Mouse (Mus musculus) megakaryocyte, embryonic 14.5 days (primary cell): ENCODE measurements around the gene Otud1. TPM values are rescaled to one million over a fixed set of nuclear protein-coding genes. Genes with fewer than 3 reads are reported as not detected.

Experiments
- H3K27me3 ChIP-seq: replicated peaks from 2 replicates; pipeline ENCODE3; 2012; ENCODE audit warnings: inconsistent platforms
- H3K36me3 ChIP-seq: replicated peaks from 2 replicates; pipeline ENCODE3; 2012; ENCODE audit warnings: low read length, inconsistent platforms, mixed read lengths
- H3K4me1 ChIP-seq: 2 replicates; pipeline ENCODE4 v1.6.1; 2012; ENCODE audit warnings: inconsistent platforms
- H3K4me3 ChIP-seq: replicated peaks from 2 replicates; pipeline ENCODE3; 2012; ENCODE audit warnings: moderate library complexity, mild to moderate bottlenecking, inconsistent platforms
- H3K9me3 ChIP-seq: 2 replicates; pipeline ENCODE4 v1.6.1; 2012; ENCODE audit warnings: inconsistent platforms
- FLI1 ChIP-seq: IDR thresholded peaks from 2 replicates; pipeline ENCODE4 v1.6.1; 2012; ENCODE audit warnings: low read length, inconsistent platforms, mixed read lengths
- GATA1 ChIP-seq: IDR thresholded peaks from 3 replicates; pipeline ENCODE4 v1.6.1; 2012; ENCODE audit warnings: mixed read lengths, low read length, inconsistent platforms, borderline replicate concordance
- polyA plus RNA-seq: library from polyadenylated mRNA; stranded (reverse); fragments of >175 nt; gene quantifications from 2 replicates; pipeline ENCODE4 v1.2.3, GENCODE M21; 2012; ENCODE audit warnings: low replicate concordance; ENCODE audit not compliant: insufficient read depth

Gene Otud1
- polyA plus RNA-seq, 1 experiment = 0.66 TPM

GRCm38 (mm10) chr2:19665841-19666240 is 8.3 kb downstream of the Otud1 start:
- peak overlapping the region; percentile 10 for H3K4me3 ChIP-seq
- no peak for TF ChIP-seq FLI1
- no peak for TF ChIP-seq GATA1
- H3K36me3 ChIP-seq = no peaks in the 10 kb centered on the region
- H3K9me3 ChIP-seq = peaks cover 9% of the 10 kb centered on the region; the same call in 1 of the 2 replicates
- no peaks in the 10 kb centered on the region for H3K27me3 ChIP-seq
- no peaks in the 10 kb centered on the region for H3K4me1 ChIP-seq

- H3K9me3 ChIP-seq = peaks cover 9% of the 10 kb centered on the region; the same call in 1 of the 2 replicates
- H3K36me3 ChIP-seq = no peaks in the 10 kb centered on the region
- no peaks in the 10 kb centered on the region for H3K27me3 ChIP-seq
- no peak overlapping the region for H3K4me3 ChIP-seq
- no peak for TF ChIP-seq GATA1
- no peak for TF ChIP-seq FLI1
- H3K4me1 ChIP-seq = no peaks in the 10 kb centered on the region
These were observed 13.5 kb downstream of the Otud1 start for GRCm38 (mm10) chr2:19670851-19671688.

GRCm38 (mm10) chr2:19682997-19683396 is 25.4 kb downstream of the Otud1 start:
- Histone ChIP-seq H3K9me3 (no peaks in the 10 kb centered on the region), H3K27me3 (no peaks in the 10 kb centered on the region), H3K4me1 (no peaks in the 10 kb centered on the region), H3K36me3 (no peaks in the 10 kb centered on the region), H3K4me3 (no peak overlapping the region)
- TF ChIP-seq FLI1 (no peak), GATA1 (no peak)

GRCm38 (mm10) chr2:19685489-19686147 is 28.1 kb downstream of the Otud1 start:
- Histone ChIP-seq H3K9me3 (no peaks in the 10 kb centered on the region), H3K27me3 (no peaks in the 10 kb centered on the region), H3K4me1 (no peaks in the 10 kb centered on the region), H3K4me3 (no peak overlapping the region), H3K36me3 (no peaks in the 10 kb centered on the region)
- TF ChIP-seq GATA1 (no peak), FLI1 (no peak)

- no peak for TF ChIP-seq GATA1
- no peak for TF ChIP-seq FLI1
- no peak overlapping the region for H3K4me3 ChIP-seq
- H3K27me3 ChIP-seq = no peaks in the 10 kb centered on the region
- H3K36me3 ChIP-seq = no peaks in the 10 kb centered on the region
- no peaks in the 10 kb centered on the region for H3K4me1 ChIP-seq
- peaks cover 14% of the 10 kb centered on the region; the same call in 1 of the 2 replicates for H3K9me3 ChIP-seq
These were observed 32.5 kb downstream of the Otud1 start for GRCm38 (mm10) chr2:19690094-19690493.

- Histone ChIP-seq H3K9me3 (no peaks in the 10 kb centered on the region; the same call in 1 of the 2 replicates), H3K36me3 (no peaks in the 10 kb centered on the region), H3K4me3 (no peak overlapping the region), H3K27me3 (no peaks in the 10 kb centered on the region), H3K4me1 (no peaks in the 10 kb centered on the region)
- TF ChIP-seq GATA1 = no peak
- no peak for TF ChIP-seq FLI1
These were observed 42.2 kb downstream of the Otud1 start for GRCm38 (mm10) chr2:19699573-19700295.

- Histone ChIP-seq H3K36me3 (no peaks in the 10 kb centered on the region), H3K4me1 (no peaks in the 10 kb centered on the region), H3K27me3 (no peaks in the 10 kb centered on the region), H3K9me3 (no peaks in the 10 kb centered on the region), H3K4me3 (no peak overlapping the region)
- TF ChIP-seq GATA1 (no peak), FLI1 (no peak)
These were observed 43.8 kb downstream of the Otud1 start for GRCm38 (mm10) chr2:19701386-19701785.

- H3K9me3 ChIP-seq = 0 out of 2 replicates have a peak, but pooled peaks cover 2% of the 10 kb centered on the region
- H3K4me1 ChIP-seq = no peaks in the 10 kb centered on the region
- no peaks in the 10 kb centered on the region for H3K36me3 ChIP-seq
- no peak overlapping the region for H3K4me3 ChIP-seq
- H3K27me3 ChIP-seq = no peaks in the 10 kb centered on the region
- TF ChIP-seq FLI1 (no peak), GATA1 (no peak)
These were observed 45.6 kb downstream of the Otud1 start for GRCm38 (mm10) chr2:19703020-19703613.

- no peak for TF ChIP-seq GATA1
- no peak for TF ChIP-seq FLI1
- no peaks in the 10 kb centered on the region for H3K27me3 ChIP-seq
These were observed 46.1 kb downstream of the Otud1 start for GRCm38 (mm10) chr2:19703670-19704069.

More at GRCm38 (mm10) chr2:19703670-19704069, 46.1 kb downstream of the Otud1 start:
- no peaks in the 10 kb centered on the region for H3K36me3 ChIP-seq
- no peak overlapping the region for H3K4me3 ChIP-seq
- H3K4me1 ChIP-seq = no peaks in the 10 kb centered on the region
- H3K9me3 ChIP-seq = 0 out of 2 replicates have a peak, but pooled peaks cover 2% of the 10 kb centered on the region
